Mouse (Mus musculus) regulatory T cell (primary cell): ENCODE results near the gene Mapk11.

ENCODE experiments used
- in situ Hi-C: fragments of 300-600 bp; cut with MboI, MseI; formaldehyde crosslinking; loops from one replicate; pipeline ENCODE4 v1.15.1; 2025; ENCODE audit warnings: high pct_unique_total_duplicates

Gene Mapk11

DNA sequence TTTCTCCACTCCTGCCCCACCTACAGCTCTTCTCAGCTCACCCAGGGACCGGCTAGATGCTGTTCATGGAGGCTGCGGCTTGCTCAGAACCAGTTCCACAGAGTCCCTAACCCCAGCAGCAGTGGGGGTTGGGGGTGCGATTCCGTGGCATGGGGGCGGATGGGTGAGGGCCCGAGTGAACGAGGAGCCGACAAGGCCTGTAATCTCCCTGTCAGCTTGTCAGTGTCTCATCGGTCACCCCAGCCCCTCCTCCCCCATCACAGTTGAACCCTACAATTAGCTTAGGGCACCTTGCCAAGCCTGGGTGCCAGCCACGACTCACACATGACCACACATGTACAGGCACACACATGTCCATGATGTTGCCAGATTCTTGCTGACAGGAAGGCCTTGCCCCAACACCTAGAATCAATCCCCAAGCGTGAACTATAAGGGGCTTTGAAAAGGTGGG lies 25.5 kb upstream of the Mapk11 start:
- in situ Hi-C loops, result no loop called here

DNA sequence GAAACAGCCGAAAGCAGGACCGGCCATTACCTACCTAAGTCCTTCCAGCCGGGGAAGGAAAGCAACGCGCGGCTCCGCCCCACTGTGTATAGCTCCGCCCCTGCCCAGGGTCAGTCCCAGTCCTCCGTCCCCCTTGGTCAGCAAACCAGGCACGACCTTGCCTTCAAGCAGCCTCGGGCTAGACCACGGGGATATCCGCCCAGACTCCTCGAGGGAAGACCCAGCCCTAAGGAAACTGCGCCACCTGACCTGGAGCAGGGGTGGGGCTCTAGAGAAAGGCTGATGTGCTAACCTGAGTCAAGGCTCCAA lies 24.4 kb upstream of the Mapk11 start:
- in situ Hi-C loops, result no loop called here

GRCm38 (mm10) chr15:89173024-89173905 lies 23.8 kb upstream of the Mapk11 start:
- in situ Hi-C loops, result no loop called here

DNA sequence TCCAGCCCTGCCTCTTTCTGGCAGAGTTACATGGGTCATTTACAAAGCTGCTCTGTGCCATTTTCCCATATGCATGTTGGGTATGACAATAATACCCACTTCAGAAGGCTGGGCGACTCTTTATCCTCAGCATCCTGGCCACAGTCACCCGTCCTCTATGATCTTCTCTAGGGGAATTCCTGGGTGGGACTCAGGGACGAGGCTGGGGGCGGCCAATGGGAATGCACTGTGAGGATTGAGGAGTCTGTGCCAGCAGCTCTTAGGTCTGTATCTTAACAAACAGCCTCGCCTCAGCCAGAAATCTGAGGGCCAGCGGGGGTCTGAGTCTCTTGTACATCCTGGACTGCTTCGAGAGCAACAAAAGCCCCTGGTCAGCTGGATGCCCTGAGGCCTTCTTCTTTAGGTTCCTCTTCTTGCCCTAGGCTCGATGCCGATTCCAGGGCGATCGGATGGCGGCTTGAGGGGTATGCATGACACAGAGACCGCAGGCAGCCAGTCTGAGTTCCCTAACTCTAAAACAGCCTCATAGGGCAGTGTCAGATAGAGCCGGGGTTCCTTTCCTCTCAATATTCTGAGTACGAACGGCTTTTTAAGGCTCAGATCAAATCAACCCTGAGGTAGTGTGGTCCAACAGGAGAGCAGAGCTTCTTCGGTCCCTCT lies 23.0 kb upstream of the Mapk11 start:
- in situ Hi-C loops, result no loop called here

- in situ Hi-C loops, result no loop called here
Measured at GRCm38 (mm10) chr15:89171526-89172051, 22.2 kb upstream of the Mapk11 start.

DNA sequence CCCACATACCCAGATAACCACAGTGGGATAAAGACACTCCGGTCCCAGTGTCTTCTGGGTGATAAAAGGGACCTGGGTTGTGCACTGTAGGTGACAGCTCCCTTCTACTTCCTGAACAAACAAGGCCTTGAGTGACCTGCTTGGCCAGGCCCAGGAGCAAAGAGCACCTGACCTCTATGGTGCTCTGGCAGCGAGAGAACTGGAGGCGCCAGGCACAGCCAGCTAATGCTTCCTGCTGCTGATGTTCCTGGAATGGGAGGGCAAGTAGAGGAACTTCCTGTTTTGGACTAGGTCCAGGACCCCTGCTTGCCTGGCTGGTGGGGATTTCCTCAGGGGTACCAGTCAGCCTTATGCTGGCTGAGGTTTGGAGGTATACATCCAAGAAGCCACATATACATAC lies 20.7 kb upstream of the Mapk11 start:
- in situ Hi-C loops, result no loop called here

- in situ Hi-C loops, result no loop called here
Measured at GRCm38 (mm10) chr15:89169431-89169830, 20.0 kb upstream of the Mapk11 start.

DNA sequence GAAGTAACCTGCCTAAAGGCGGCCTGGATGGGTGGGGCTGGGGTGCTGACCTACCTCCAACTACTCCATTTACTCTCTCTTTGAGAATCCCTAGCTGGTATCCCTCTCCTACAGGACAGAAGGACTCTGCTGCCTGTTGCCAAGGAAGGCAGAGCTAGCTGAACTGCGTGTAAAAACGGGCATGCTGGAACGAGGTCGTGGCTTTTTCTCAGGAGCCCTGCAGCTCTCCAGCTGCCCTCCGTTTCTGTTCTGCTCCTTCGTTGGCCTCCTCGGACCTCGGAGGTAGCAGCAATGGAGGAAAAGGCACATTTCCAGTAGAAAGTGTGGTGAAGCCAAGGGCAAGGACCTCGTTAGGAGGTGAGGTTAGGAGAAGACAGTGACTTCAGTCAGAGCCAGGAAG lies 19.5 kb upstream of the Mapk11 start:
- in situ Hi-C loops, result no loop called here

- in situ Hi-C loops, result no loop called here
Measured at GRCm38 (mm10) chr15:89165478-89165877, 16.1 kb upstream of the Mapk11 start.

GRCm38 (mm10) chr15:89161397-89161796 lies 12.0 kb upstream of the Mapk11 start:
- in situ Hi-C loops, result no loop called here

- in situ Hi-C loops, result no loop called here
Measured at GRCm38 (mm10) chr15:89158516-89158915, 9.1 kb upstream of the Mapk11 start.

- in situ Hi-C loops, result no loop called here
Measured at GRCm38 (mm10) chr15:89157954-89158353, 8.5 kb upstream of the Mapk11 start.

DNA sequence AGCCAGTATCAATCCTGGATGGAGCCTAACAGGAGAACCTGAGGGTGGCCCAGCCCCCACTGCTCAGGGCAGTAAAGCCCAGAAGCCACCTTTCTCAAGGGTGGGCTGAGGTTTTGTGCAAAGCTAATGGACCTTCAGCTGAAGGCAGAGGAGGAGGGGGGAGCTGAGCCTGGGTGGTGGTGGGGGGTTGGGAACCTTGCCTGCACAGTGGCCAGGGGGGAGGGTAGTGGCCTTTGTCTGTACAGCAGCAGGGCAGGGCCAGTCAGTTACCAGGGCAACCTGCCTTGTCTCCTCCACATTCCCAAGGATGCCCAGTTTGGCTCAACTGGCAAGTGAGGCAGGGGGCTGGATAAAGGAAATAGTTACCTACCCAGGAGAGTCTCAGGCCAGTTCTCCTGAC lies 2.9 kb upstream of the Mapk11 start:
- in situ Hi-C loops, result no loop called here

GRCm38 (mm10) chr15:89150041-89150390 lies 588 bp upstream of the Mapk11 start:
- in situ Hi-C loops, result no loop called here

DNA sequence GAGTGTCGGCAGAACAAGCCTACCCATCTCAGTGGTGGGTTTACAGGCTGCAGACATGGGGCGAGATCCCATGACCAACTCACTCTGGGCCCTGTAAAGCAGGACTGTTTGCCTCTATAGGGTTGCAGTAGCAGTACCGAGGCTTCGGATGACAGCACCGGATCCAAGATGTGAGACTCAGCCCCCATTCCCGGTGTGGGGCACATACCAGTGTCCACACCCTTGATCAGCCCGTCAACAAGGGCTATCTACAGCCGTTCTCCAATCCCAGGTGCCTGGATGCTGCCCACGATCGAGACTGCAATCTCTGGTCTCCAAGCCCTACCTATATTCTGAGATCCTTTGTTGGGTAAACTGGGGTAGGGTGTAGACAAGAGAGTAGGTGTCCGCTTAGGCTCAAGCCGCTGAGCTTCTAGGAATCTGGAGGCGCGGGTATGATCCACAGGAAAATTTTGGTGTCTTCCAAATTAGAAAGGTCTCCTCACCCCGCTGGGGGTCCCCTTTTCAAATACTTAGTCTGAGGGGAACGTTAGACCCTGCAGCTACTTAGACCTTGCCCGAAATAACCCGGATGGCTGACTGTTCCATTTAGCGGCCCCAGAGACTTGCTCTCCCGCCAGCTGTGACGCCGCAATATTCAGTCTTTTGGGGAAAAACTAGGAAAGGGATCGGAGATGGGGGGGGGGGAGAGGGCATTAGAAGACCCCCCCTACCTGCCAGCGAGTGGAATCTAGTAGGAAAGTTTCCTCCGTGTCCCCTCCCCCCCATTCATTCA lies 745 bp downstream of the Mapk11 start:
- in situ Hi-C loops, result loop anchor here (5.0 kb wide), 1 partner anchor 49 kb away; the partner anchor contains the start of gene Dennd6b

DNA sequence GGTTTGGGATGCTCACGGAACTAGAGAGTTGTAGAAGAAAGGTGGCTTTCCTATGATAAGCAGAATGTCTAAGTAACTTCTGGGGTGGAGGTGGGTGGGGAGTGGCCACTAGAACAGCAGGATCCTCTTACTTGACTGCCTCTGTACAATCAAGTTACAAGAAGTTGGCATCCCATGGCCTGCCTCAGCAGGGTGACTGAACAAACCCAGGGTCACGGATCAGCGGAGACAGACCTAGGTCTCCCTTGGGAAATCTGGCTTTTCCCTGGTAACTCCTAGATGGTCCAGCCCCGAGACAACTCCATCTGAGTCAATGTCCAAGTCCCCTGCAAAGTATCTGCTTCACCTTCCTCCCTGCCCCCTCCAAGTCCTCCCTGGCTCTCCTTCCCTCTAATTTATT lies 1.5 kb downstream of the Mapk11 start:
- in situ Hi-C loops, result loop anchor here (5.0 kb wide), 1 partner anchor 49 kb away; the partner anchor contains the start of gene Dennd6b

- in situ Hi-C loops, result loop anchor here (5.0 kb wide), 1 partner anchor 50 kb away; the partner anchor contains the start of gene Dennd6b
Measured at GRCm38 (mm10) chr15:89147456-89147855, 2.0 kb downstream of the Mapk11 start.

DNA sequence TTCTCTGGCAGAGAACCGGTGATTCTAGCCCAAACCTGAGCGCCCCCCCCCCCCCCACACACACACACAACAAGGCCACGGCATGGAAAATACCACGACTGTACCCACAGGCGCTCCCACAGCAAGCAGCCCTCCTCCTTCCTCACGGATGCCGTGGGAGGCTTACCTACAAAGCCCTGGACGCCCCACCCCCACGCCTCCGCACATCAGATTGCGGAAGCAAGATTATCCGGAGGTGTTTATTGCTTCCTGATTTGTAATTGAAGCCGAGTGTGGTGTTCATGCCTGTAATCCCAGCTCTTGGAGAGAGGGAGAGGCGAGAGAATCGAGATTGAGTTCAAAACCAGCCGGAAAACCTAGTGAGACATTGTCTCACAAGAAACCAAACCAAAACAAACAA lies 2.4 kb downstream of the Mapk11 start:
- in situ Hi-C loops, result loop anchor here (5.0 kb wide), 1 partner anchor 50 kb away; the partner anchor contains the start of gene Dennd6b

DNA sequence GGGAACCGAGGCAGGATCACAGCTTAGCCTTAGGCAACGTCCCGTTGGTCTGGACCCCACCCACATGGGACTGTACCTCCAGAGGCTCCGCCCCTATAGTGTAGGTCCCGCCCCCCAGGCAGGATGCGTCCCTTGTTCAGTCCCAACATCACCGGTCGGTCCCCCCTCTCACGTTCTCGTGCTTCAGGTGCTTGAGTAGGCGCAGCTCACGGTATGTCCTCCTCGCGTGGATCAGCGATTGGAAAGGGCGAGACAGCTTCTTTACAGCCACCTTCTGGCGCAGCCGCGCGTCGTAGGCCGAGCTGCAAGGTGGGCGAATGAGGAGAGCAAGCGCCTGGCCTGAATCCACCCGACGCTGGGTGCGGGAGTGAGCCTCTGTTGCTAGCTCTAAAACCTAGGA lies 2.9 kb downstream of the Mapk11 start:
- in situ Hi-C loops, result loop anchor here (5.0 kb wide), 1 partner anchor 51 kb away; the partner anchor contains the start of gene Dennd6b

GRCm38 (mm10) chr15:89145813-89146350 lies 3.5 kb downstream of the Mapk11 start:
- in situ Hi-C loops, result loop anchor here (5.0 kb wide), 1 partner anchor 51 kb away; the partner anchor contains the start of gene Dennd6b

GRCm38 (mm10) chr15:89144965-89145364 lies 4.5 kb downstream of the Mapk11 start:
- in situ Hi-C loops, result loop anchor here (5.0 kb wide), 1 partner anchor 52 kb away; the partner anchor contains the start of gene Dennd6b
